Mouse (Mus musculus): ENCODE measurements around the gene Reep6. TPM values are rescaled to one million over a fixed set of nuclear protein-coding genes. Genes with fewer than 3 reads are reported as not detected.
A peak's percentile ranks its signal among the peaks of the same experiment; 100 is the strongest.

Reep6 gene
- polyA plus RNA-seq, 1 experiment from 2014 or later = 13.8 TPM

DNA sequence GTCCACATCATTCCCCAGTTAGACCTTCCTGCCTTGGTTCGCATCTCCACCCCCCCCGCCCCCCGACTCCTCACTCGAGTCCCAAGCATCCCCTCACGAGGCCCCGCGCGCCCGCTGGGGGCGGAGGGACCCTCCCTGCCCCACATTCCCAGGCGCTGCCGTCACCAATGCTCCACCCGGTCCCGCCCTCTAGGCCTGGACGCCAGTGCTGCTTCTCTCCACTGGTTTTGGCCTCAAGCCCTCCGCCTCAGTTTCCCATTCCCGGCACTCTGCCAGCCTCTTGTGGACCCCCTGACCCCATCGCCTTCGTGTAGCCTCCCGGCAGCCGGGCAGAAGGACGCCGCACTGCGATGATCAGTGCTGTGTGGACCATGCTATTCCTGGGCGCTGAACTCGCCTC is 19.2 kb downstream of the Reep6 start:
- Histone ChIP-seq H3K4me1 (peaks cover 38% of the 10 kb centered on the region), H3K27ac (no peak overlapping the region), H3K9ac (0 out of 2 replicates have a peak overlapping the region, but pooled peaks have one; percentile 13), H3K27me3 (peaks cover 97% of the 10 kb centered on the region), H3K36me3 (no peaks in the 10 kb centered on the region), H3K9me3 (no peaks in the 10 kb centered on the region), H3K4me2 (peak overlapping the region; percentile 59), H3K4me3 (peak overlapping the region; percentile 30)
- ATAC-seq (ENCODE audit: borderline replicate concordance, extremely low read depth, low FRiP score, low TSS enrichment) = no peak
- 15% methylated on average over 26 of the region's 26 CpGs for WGBS

DNA sequence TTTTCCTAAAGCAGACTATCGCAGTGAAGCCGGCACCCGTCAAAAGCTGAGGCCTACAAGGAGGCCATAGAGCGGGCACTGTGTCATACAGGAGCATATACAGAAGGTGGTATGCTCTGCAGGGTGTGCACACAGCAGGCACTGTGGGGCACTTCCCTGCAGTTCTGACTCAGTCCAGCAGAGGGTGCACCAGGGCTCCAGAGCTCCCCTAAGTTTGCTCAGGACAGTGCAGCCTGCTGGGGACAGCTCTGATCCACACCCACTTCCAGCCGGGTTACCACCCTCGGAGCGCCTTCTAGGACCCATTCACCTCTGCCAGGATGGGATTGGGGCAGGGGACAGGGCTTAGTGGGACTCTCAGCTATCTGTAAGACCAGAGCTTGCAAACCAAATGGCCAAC is 20.5 kb downstream of the Reep6 start:
- peaks cover 25% of the 10 kb centered on the region for H3K4me1 ChIP-seq
- H3K9me3 ChIP-seq = no peaks in the 10 kb centered on the region
- no peak overlapping the region for H3K4me2 ChIP-seq
- no peak overlapping the region for H3K27ac ChIP-seq
- peaks cover 96% of the 10 kb centered on the region for H3K27me3 ChIP-seq
- 1% methylated on average over 7 of the region's 7 CpGs for WGBS
- H3K36me3 ChIP-seq = no peaks in the 10 kb centered on the region
- ATAC-seq (ENCODE audit: borderline replicate concordance, extremely low read depth, low FRiP score, low TSS enrichment) = peak; percentile 76
- no peak overlapping the region for H3K9ac ChIP-seq
- H3K4me3 ChIP-seq = no peak overlapping the region

DNA sequence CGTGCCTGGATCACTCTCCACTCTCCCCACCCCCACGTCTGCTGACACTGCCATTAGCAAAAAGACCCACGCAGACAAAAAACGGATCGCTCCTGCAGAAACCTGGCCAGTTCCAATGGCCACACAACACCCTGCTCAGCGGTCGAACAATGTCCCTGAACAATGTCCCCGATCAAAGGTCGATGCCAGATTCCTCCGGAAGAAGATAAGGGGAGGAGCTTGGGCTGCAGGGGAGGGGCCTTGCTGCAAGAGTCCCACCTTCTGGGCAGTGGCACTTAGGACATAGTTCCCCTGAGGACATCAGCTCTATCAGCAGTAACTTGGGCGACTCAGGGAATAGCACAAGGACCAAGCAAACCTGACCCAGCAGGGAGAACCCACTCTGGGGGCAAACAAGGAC is 22.1 kb downstream of the Reep6 start:
- no peaks in the 10 kb centered on the region for H3K36me3 ChIP-seq
- H3K4me3 ChIP-seq = no peak overlapping the region
- H3K9ac ChIP-seq = no peak overlapping the region
- ATAC-seq (ENCODE audit: borderline replicate concordance, extremely low read depth, low FRiP score, low TSS enrichment) = no peak
- WGBS = 28% methylated on average over 11 of the region's 11 CpGs
- peaks cover 33% of the 10 kb centered on the region for H3K4me1 ChIP-seq
- H3K4me2 ChIP-seq = no peak overlapping the region
- H3K9me3 ChIP-seq = no peaks in the 10 kb centered on the region
- no peak overlapping the region for H3K27ac ChIP-seq
- H3K27me3 ChIP-seq = peaks cover 97% of the 10 kb centered on the region

DNA sequence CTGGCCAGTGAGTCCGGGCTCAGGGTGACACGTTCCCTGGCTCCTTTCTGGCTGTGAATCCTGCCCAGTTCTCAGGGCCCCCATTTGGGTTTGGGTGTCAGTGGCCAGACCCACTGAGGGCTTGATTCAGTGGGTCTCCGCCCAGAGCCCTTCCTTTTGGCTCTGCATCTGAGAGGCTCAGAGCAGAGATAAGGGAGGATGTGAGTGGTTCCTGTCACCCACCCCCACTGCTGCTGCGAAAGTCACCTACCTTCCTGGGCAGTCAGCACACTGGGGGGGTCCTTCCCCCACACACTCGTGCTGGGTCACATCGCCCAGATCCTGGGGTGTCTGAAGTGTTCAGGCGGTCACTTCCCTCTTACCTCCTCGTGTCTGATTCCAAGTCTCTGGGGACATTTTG is 23.0 kb downstream of the Reep6 start:
- H3K4me1 ChIP-seq = peaks cover 35% of the 10 kb centered on the region
- H3K27me3 ChIP-seq = peaks cover 97% of the 10 kb centered on the region
- no peak overlapping the region for H3K4me2 ChIP-seq
- H3K36me3 ChIP-seq = no peaks in the 10 kb centered on the region
- ATAC-seq (ENCODE audit: borderline replicate concordance, extremely low read depth, low FRiP score, low TSS enrichment) = no peak
- H3K9me3 ChIP-seq = no peaks in the 10 kb centered on the region
- H3K27ac ChIP-seq = no peak overlapping the region
- H3K9ac ChIP-seq = no peak overlapping the region
- WGBS = 46% methylated on average over 8 of the region's 8 CpGs
- H3K4me3 ChIP-seq = no peak overlapping the region

DNA sequence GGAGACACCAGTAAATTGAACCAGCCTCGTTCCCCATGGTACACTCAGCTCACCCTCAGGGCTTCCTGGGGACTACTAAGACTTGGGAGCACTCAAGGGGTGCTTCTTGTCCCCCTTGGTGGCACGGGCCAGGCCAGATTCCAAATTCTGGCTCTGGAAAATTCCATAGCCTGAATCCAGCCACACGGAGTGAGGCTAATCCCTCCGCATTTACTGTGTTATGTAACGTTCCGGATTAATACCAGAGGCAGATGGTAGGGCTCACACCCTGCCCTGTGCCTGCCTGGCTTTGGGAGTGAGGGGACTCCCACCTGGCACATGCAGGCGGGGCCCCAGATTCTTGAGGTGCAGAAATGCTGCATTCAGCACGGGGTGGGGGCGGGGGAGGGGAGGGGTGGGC is 25.7 kb downstream of the Reep6 start:
- Histone ChIP-seq H3K27ac (no peak overlapping the region), H3K9ac (no peak overlapping the region), H3K9me3 (no peaks in the 10 kb centered on the region), H3K4me1 (peaks cover 21% of the 10 kb centered on the region), H3K27me3 (peaks cover 96% of the 10 kb centered on the region), H3K4me3 (no peak overlapping the region), H3K36me3 (no peaks in the 10 kb centered on the region), H3K4me2 (no peak overlapping the region)
- WGBS = 11% methylated on average over 9 of the region's 9 CpGs
- no peak for ATAC-seq (ENCODE audit: borderline replicate concordance, extremely low read depth, low FRiP score, low TSS enrichment)

DNA sequence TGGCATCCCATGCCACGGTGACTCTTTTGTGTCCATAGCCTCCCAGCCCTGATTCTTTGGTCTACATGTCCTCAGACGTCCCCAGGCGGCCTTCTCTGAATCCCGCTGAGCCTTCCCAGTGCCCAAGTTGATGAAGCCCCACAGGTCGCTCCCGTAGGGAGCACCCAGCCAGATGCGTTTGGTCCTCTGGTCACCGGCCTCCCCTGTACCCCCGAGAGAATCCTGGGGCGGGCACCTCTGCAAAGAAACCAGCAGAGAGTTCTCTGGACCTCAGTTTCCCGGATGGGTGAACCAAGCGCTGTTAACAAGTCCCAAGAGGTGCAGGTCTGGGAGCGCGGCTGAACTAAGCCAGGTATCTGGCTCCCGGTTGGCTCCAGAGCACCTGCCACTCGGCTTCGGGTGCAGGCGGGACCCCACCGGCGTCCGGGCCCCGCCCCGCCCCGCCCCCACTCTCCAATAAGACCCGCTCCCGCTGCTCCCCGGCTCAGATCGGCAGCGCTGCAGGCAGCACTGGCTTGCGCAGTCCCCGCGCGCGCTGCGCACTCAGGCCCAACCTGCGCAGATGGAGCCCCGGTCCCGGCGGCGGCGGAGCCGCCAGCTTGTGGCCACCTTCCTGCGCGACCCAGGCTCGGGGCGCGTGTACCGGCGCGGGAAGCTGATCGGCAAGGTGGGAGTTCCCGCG is 26.4 kb downstream of the Reep6 start, which contains the start of gene Plk5:
Gene Plk5 (plus strand): TSS at position 459 of the 682 bp plus-strand sequence.
- Histone ChIP-seq H3K4me3 (peak within 1 kb of the TSS; percentile 28), H3K9ac (no peak within 1 kb of the TSS), H3K4me2 (peak within 1 kb of the TSS; percentile 58), H3K27ac (no peak within 1 kb of the TSS), H3K27me3 (peaks cover 92% of the 10 kb centered on the region), H3K36me3 (no peaks in the 10 kb centered on the region), H3K9me3 (no peaks in the 10 kb centered on the region), H3K4me1 (peaks cover 21% of the 10 kb centered on the region)
- WGBS = under 1% methylated on average over 53 of the region's 53 CpGs
- ATAC-seq (ENCODE audit: borderline replicate concordance, extremely low read depth, low FRiP score, low TSS enrichment) = no peak

DNA sequence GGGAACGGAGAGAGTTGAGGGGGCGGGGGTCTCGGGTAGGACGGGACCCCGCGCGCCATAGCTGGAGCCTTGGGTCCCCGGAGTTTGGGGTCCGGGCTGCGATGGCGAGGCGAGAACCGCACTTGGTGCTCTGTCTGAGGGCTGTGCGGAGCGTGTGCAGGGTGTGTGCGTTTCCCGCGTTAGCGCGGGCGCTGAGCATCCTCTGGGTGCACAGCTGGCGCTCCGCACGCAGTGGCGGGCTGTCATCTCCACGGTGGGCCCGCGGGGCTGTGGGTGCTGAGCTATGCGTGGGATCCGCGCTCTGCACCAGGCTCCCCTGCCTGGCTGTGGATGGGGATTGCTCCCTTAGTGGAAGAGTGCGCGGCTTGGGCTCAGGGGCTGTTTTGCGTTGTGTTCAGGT is 27.0 kb downstream of the Reep6 start:
- Histone ChIP-seq H3K9ac (no peak overlapping the region), H3K27me3 (peaks cover 86% of the 10 kb centered on the region)

DNA sequence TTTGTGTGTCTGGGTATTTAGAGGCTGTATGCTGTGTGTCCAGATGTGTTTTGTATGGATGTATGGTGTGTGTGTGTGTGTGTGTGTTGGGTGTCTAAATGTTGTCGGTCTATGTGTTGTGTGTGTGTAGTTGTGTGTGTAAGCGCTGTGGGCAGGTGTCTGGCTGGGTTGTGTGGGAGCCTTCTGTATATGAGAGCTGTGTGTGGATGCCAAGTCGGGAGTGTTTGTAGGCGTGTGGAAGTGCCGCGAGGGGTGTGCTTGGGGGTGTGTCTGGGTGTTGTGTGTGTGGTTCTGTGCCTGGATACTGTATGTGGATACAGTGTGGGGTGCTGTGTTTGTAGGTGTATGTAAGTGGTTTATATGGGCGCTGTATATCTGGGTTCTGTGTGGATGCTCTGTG is 27.6 kb downstream of the Reep6 start:
- no peaks in the 10 kb centered on the region for H3K9me3 ChIP-seq
- ATAC-seq (ENCODE audit: borderline replicate concordance, extremely low read depth, low FRiP score, low TSS enrichment) = no peak
- 32% methylated on average over 7 of the region's 7 CpGs for WGBS
- H3K27ac ChIP-seq = no peak overlapping the region
- H3K4me1 ChIP-seq = peaks cover 21% of the 10 kb centered on the region
- no peaks in the 10 kb centered on the region for H3K36me3 ChIP-seq
- H3K27me3 ChIP-seq = peaks cover 80% of the 10 kb centered on the region
- H3K4me2 ChIP-seq = peak overlapping the region; percentile 50; the same call in 1 of the 2 replicates
- no peak overlapping the region for H3K9ac ChIP-seq
- H3K4me3 ChIP-seq = no peak overlapping the region

More for the DNA sequence above, 27.0 kb downstream of the Reep6 start:
- Histone ChIP-seq H3K36me3 (no peaks in the 10 kb centered on the region), H3K27ac (no peak overlapping the region), H3K4me2 (peak overlapping the region; percentile 58), H3K4me1 (peaks cover 21% of the 10 kb centered on the region), H3K9me3 (no peaks in the 10 kb centered on the region), H3K4me3 (peak overlapping the region; percentile 28)
- WGBS = 3% methylated on average over 34 of the region's 34 CpGs
- ATAC-seq (ENCODE audit: borderline replicate concordance, extremely low read depth, low FRiP score, low TSS enrichment) = no peak

DNA sequence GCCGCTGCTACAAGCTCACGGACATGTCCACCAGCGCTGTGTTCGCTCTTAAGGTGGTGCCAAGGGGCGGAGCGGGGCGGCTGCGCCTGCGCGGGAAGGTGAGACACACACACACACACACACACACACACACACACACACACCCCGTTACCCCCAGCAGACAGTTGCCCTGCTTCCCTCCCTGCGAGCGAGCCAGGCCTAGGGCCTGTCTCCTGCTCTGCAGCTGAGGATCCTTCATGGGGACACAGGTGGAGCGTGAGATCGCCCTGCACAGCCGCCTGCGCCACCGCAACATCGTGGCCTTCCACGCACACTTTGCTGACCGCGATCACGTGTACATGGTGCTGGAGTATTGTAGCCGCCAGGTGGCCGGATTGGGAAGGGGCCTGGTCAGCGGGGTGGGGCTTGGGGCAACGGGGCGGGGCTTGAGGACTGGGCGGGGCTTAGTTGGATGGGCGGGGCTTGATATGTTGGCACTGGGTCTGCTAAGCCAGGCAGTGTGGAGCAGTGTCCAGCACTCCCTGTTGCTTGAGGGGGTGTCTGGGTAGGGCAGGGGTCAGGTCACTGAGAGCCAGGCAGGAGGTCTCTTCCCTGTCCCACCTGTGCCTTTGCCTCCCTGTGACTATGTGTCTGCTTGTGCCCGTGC is 28.4 kb downstream of the Reep6 start:
- peak overlapping the region; percentile 23 for H3K4me3 ChIP-seq
- no peaks in the 10 kb centered on the region for H3K36me3 ChIP-seq
- peak; percentile 19; the same call in 1 of the 2 replicates for ATAC-seq (ENCODE audit: borderline replicate concordance, extremely low read depth, low FRiP score, low TSS enrichment)
- no peaks in the 10 kb centered on the region for H3K9me3 ChIP-seq
- H3K27ac ChIP-seq = no peak overlapping the region
- peak overlapping the region; percentile 50 for H3K4me2 ChIP-seq
- 8% methylated on average over 24 of the region's 31 CpGs for WGBS
- peaks cover 72% of the 10 kb centered on the region for H3K27me3 ChIP-seq
- H3K4me1 ChIP-seq = peaks cover 21% of the 10 kb centered on the region
- no peak overlapping the region for H3K9ac ChIP-seq

DNA sequence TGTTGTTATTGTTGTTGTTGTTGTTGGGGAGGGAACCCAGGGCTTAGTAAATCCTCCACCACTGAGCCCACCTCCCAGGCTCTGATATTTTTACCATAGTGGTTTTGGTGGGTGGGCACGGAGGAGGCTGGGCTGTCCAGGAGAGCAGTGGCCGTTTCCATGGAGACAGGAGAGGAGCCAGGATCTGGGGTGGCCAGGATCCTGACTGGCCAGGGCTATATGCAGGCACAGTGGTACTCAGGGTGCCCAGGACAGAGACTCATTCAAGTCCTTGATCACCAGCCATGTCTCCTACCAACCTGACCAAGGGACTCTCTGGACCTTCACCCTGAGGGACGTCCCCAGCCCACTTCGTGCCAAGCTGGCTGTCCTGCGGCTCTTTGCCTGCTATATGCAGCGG is 34.0 kb downstream of the Reep6 start:
- 34% methylated on average over 6 of the region's 6 CpGs for WGBS

DNA sequence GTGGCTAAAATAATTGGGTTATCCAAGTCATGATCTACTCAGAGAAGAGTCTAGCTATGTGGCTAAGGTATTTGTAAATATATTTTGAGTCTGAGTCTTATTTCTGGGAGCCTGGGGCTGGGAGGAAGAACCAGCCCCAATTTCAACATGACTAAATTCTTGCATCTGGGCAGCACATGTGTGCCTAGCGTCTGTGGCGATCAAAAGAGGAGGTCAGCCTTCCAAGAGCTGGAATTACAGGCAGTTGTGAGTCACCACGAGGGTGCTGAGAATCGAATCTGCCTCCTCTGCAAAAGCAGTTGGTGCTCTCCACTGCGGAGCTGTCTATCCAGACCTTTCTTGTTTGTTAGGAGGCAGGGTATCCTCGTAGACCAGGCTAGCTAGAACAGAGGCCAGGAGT is 36.0 kb downstream of the Reep6 start:
- Histone ChIP-seq H3K27me3 (peaks cover 6% of the 10 kb centered on the region; the same call in 1 of the 2 replicates), H3K4me3 (no peak overlapping the region), H3K36me3 (no peaks in the 10 kb centered on the region), H3K9ac (no peak overlapping the region), H3K27ac (no peak overlapping the region), H3K4me2 (no peak overlapping the region), H3K9me3 (no peaks in the 10 kb centered on the region), H3K4me1 (no peaks in the 10 kb centered on the region)
- WGBS = 57% methylated on average over 6 of the region's 6 CpGs
- no peak for ATAC-seq (ENCODE audit: borderline replicate concordance, extremely low read depth, low FRiP score, low TSS enrichment)

More for the DNA sequence above, 34.0 kb downstream of the Reep6 start:
- no peak overlapping the region for H3K4me2 ChIP-seq
- no peak overlapping the region for H3K27ac ChIP-seq
- H3K4me3 ChIP-seq = no peak overlapping the region
- no peaks in the 10 kb centered on the region for H3K4me1 ChIP-seq
- no peak overlapping the region for H3K9ac ChIP-seq
- H3K27me3 ChIP-seq = peaks cover 23% of the 10 kb centered on the region
- no peaks in the 10 kb centered on the region for H3K36me3 ChIP-seq
- H3K9me3 ChIP-seq = no peaks in the 10 kb centered on the region
- no peak for ATAC-seq (ENCODE audit: borderline replicate concordance, extremely low read depth, low FRiP score, low TSS enrichment)

DNA sequence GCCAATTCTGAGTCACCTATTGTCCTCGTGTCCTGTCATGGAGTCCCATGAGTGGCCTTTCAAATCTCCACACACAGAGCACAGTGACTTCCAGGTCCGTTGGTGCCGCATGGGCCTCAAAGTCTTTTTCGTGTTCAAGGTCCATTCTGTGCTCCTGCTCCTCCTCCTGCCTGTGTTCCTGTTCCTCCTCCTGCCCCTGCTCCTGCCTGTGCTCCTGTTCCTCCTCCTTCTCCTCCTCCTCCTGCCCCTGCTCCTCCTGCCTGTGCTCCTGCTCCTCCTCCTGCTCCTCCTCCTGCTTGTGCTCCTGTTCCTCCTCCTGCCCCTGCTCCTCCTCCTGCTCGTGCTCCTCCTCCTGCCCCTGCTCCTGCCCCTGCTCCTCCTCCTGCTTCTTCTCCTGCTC is 38.2 kb downstream of the Reep6 start:
- Histone ChIP-seq H3K4me3 (no peak overlapping the region), H3K4me2 (no peak overlapping the region), H3K36me3 (no peaks in the 10 kb centered on the region), H3K9ac (no peak overlapping the region), H3K4me1 (peaks cover 9% of the 10 kb centered on the region; the same call in 1 of the 2 replicates), H3K27me3 (peaks cover 6% of the 10 kb centered on the region; the same call in 1 of the 2 replicates), H3K27ac (no peak overlapping the region), H3K9me3 (no peaks in the 10 kb centered on the region)
- no peak for ATAC-seq (ENCODE audit: borderline replicate concordance, extremely low read depth, low FRiP score, low TSS enrichment)
- WGBS = 48% methylated on average over 5 of the region's 5 CpGs

Measured in lung, embryonic 15.5 days (tissue).